Mouse (Mus musculus): ENCODE measurements around the gene Lrrc4b. TPM values are rescaled to one million over a fixed set of nuclear protein-coding genes. Genes with fewer than 3 reads are reported as not detected.

Lrrc4b gene
- total RNA-seq, 1 experiment from 2014 or later: not detected

- no peak for ATAC-seq (replicated peaks; ENCODE audit: insufficient number of reproducible peaks, low FRiP score, low TSS enrichment, poor library complexity, severe bottlenecking)
These were observed 32.1 kb downstream of the Lrrc4b start for GRCm38 (mm10) chr7:44460767-44461502.

GRCm38 (mm10) chr7:44461503-44462217, 32.8 kb downstream of the Lrrc4b start:
- ATAC-seq (replicated peaks; ENCODE audit: insufficient number of reproducible peaks, low FRiP score, low TSS enrichment, poor library complexity, severe bottlenecking): no peak

- no peak for ATAC-seq (replicated peaks; ENCODE audit: insufficient number of reproducible peaks, low FRiP score, low TSS enrichment, poor library complexity, severe bottlenecking)
These were observed 33.6 kb downstream of the Lrrc4b start for GRCm38 (mm10) chr7:44462218-44463055.

- no peak for ATAC-seq (replicated peaks; ENCODE audit: insufficient number of reproducible peaks, low FRiP score, low TSS enrichment, poor library complexity, severe bottlenecking)
These were observed 34.2 kb downstream of the Lrrc4b start for GRCm38 (mm10) chr7:44463056-44463425.

GRCm38 (mm10) chr7:44463556-44464225, 34.9 kb downstream of the Lrrc4b start:
- no peak for ATAC-seq (replicated peaks; ENCODE audit: insufficient number of reproducible peaks, low FRiP score, low TSS enrichment, poor library complexity, severe bottlenecking)

GRCm38 (mm10) chr7:44464511-44464910, 35.7 kb downstream of the Lrrc4b start:
- ATAC-seq (replicated peaks; ENCODE audit: insufficient number of reproducible peaks, low FRiP score, low TSS enrichment, poor library complexity, severe bottlenecking): no peak

GRCm38 (mm10) chr7:44465111-44465510, 36.3 kb downstream of the Lrrc4b start, which contains the start of gene Aspdh:
Aspdh (plus strand) TSS chr7:44465391.
- no peak for ATAC-seq (replicated peaks; ENCODE audit: insufficient number of reproducible peaks, low FRiP score, low TSS enrichment, poor library complexity, severe bottlenecking)

- no peak for ATAC-seq (replicated peaks; ENCODE audit: insufficient number of reproducible peaks, low FRiP score, low TSS enrichment, poor library complexity, severe bottlenecking)
These were observed 37.4 kb downstream of the Lrrc4b start for GRCm38 (mm10) chr7:44466006-44466887.

- ATAC-seq (replicated peaks; ENCODE audit: insufficient number of reproducible peaks, low FRiP score, low TSS enrichment, poor library complexity, severe bottlenecking): no peak
These were observed 38.1 kb downstream of the Lrrc4b start for GRCm38 (mm10) chr7:44466888-44467311.

GRCm38 (mm10) chr7:44467811-44468411, 39.1 kb downstream of the Lrrc4b start, which contains the start of gene Josd2:
Josd2 (plus strand) TSS chr7:44467980.
- ATAC-seq (replicated peaks; ENCODE audit: insufficient number of reproducible peaks, low FRiP score, low TSS enrichment, poor library complexity, severe bottlenecking): peak; percentile 92

- no peak for ATAC-seq (replicated peaks; ENCODE audit: insufficient number of reproducible peaks, low FRiP score, low TSS enrichment, poor library complexity, severe bottlenecking)
These were observed 39.9 kb downstream of the Lrrc4b start for GRCm38 (mm10) chr7:44468644-44469285.

- no peak for ATAC-seq (replicated peaks; ENCODE audit: insufficient number of reproducible peaks, low FRiP score, low TSS enrichment, poor library complexity, severe bottlenecking)
These were observed 41.2 kb downstream of the Lrrc4b start for GRCm38 (mm10) chr7:44469677-44470675.

- no peak for ATAC-seq (replicated peaks; ENCODE audit: insufficient number of reproducible peaks, low FRiP score, low TSS enrichment, poor library complexity, severe bottlenecking)
These were observed 42.1 kb downstream of the Lrrc4b start for GRCm38 (mm10) chr7:44470696-44471612.

- no peak for ATAC-seq (replicated peaks; ENCODE audit: insufficient number of reproducible peaks, low FRiP score, low TSS enrichment, poor library complexity, severe bottlenecking)
These were observed 43.2 kb downstream of the Lrrc4b start for GRCm38 (mm10) chr7:44471880-44472557.
